Mouse (Mus musculus) megakaryocyte progenitor cell, adult 5-6 weeks (primary cell): ENCODE data around the gene Cbx8. TPM values are rescaled to one million over a fixed set of nuclear protein-coding genes. Genes with fewer than 3 reads are reported as not detected.
A peak's percentile ranks its signal among the peaks of the same experiment; 100 is the strongest.

Experiments used
- ATAC-seq: replicated peaks from 2 replicates; pipeline ENCODE4 v1.8.0; 2016; ENCODE audit warnings: mild to moderate bottlenecking, moderate TSS enrichment, inconsistent platforms; ENCODE audit not compliant: poor library complexity
- total RNA-seq, 2 experiments: library from RNA; stranded (forward) in 1 of 2; stranded (reverse) in 1 of 2; fragments of 157-497, 149-512 nt in 1 of 2; fragments of 200-1000 nt in 1 of 2; gene quantifications; 2 replicates each; pipeline versions ENCODE4 v1.2.3 to v1.2.4; 2015 to 2017

The Cbx8 gene
- total RNA-seq (2015) = 1.9 and 2.1 TPM in 2 replicates
- 2.7 and 3.6 TPM in 2 replicates for total RNA-seq (2017)

GRCm38 (mm10) chr11:119040600-119041324, at the start of gene Cbx8:
Gene Cbx8, minus strand, starts transcription at chr11:119040969.
- ATAC-seq = peak; percentile 90

GRCm38 (mm10) chr11:119090076-119090960, 49.5 kb upstream of the Cbx8 start:
- ATAC-seq = no peak

GRCm38 (mm10) chr11:119089235-119090075, 48.7 kb upstream of the Cbx8 start:
- no peak for ATAC-seq

- no peak for ATAC-seq
These were observed 47.8 kb upstream of the Cbx8 start for GRCm38 (mm10) chr11:119088391-119089234.

GRCm38 (mm10) chr11:119087301-119088082, 46.7 kb upstream of the Cbx8 start:
- peak; percentile 12 for ATAC-seq

GRCm38 (mm10) chr11:119086144-119086971, 45.6 kb upstream of the Cbx8 start, which contains the start of gene Cbx4:
Gene Cbx4, minus strand, starts transcription at chr11:119086221.
- ATAC-seq = peak; percentile 63

- ATAC-seq = peak; percentile 2; the same call in 1 of the 2 replicates
These were observed 44.7 kb upstream of the Cbx8 start for GRCm38 (mm10) chr11:119085279-119086062.

- no peak for ATAC-seq
These were observed 43.9 kb upstream of the Cbx8 start for GRCm38 (mm10) chr11:119084446-119085278.

- ATAC-seq = peak; percentile 26
These were observed 43.1 kb upstream of the Cbx8 start for GRCm38 (mm10) chr11:119083724-119084445.

- no peak for ATAC-seq
These were observed 42.1 kb upstream of the Cbx8 start for GRCm38 (mm10) chr11:119082638-119083599.

GRCm38 (mm10) chr11:119081839-119082637, 41.3 kb upstream of the Cbx8 start:
- ATAC-seq = 0 out of 2 replicates have a peak, but pooled peaks have one; percentile 17

GRCm38 (mm10) chr11:119081148-119081838, 40.5 kb upstream of the Cbx8 start:
- ATAC-seq = no peak

GRCm38 (mm10) chr11:119080461-119081147, 39.8 kb upstream of the Cbx8 start:
- ATAC-seq = no peak
